Mouse (Mus musculus) naive thymus-derived CD4-positive, alpha-beta T cell, adult 2 months (primary cell): Measurements from ENCODE around the gene Spint2.

Experiments
- DNase-seq: peaks from one replicate; pipeline ENCODE4 v3.0.0-alpha.2; 2011; ENCODE audit warnings: low read depth

The Spint2 gene

DNA sequence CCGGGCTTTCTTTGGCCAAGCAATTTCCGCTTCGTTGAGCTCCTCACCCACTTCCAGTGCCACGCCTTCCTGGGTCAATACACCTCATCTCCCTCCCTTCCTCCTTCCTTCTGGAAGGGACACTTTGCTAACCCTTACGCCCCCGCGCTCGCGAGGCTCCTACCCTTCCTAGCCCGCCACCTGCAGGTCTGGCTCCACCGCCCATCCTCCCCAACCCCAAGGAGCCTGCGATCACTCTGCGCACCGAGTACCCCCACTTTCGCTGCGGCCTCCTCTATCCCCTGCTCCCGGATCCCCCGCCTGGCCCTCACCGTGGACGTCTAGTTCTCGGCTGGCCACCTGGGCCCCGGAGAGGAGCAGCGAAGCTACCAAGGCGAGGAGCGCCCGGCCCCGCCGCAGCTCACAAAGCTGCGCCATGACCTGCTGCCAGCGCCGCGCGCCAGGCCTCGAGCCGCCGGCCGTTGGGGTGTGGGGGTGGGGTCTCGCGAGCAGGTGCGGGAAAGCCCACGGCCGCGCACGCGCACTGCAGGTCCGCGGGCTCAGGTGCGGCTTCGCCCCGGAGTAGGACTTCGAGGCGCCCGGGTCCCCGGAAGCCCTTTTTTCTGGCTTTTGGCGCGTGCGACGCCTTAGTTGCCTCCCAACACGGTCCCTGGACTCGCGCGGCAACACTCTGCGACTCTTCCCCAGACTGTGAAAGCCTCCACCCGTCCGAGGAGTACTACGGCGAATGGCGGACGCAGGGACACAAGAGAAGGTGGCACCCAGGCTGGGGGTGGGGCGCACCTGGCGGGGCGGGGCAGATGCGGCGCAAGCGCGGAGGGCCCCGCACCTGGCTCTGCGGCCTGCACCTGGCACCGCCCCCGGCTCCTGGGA is at the start of gene Spint2:
TSS of gene Spint2 (minus strand) at position 712 of the 873 bp plus-strand sequence.
- DNase-seq, result peak; percentile 78

DNA sequence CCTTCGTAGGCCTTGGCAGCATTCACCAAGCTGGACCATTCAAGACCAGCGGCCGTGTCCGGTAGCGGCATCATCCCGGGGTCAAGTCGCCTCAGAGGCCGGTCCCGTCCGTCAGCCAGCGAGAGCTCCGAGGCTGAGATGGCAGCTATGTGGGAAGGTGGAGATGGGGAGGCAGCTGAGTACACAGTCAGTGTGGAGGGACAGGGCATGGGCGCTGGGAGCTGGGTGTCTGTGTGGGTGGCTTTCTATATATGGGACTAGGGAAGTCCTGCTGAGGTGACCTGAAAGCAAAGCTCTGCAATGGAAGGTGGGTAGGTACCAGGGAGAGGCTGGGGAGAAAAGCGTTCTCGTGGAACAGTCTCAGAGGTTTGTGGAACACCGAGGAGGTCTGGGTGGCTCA is 47.3 kb upstream of the Spint2 start:
- no peak for DNase-seq

DNA sequence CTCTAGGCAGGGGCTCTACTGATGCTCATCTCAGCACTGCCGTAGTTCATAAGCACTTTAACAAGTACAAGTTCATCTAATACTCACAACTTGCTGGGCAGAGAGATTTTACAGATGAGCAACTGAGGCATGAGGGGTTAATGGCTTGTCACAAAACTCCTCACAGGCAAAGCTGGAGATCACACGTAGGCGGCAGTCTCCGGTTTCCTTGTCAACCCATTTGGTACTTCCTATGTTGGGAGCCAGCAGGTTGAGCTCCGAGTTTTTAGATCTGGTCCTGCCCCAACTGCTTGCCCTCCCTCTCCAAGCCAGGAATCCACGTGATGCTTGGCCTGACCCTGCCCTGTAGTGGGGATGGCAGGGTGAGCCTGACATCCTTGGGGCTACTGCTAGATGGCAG is 45.4 kb upstream of the Spint2 start:
- DNase-seq, result no peak

GRCm38 (mm10) chr7:29319337-29320307 is 37.9 kb upstream of the Spint2 start:
- DNase-seq, result no peak

DNA sequence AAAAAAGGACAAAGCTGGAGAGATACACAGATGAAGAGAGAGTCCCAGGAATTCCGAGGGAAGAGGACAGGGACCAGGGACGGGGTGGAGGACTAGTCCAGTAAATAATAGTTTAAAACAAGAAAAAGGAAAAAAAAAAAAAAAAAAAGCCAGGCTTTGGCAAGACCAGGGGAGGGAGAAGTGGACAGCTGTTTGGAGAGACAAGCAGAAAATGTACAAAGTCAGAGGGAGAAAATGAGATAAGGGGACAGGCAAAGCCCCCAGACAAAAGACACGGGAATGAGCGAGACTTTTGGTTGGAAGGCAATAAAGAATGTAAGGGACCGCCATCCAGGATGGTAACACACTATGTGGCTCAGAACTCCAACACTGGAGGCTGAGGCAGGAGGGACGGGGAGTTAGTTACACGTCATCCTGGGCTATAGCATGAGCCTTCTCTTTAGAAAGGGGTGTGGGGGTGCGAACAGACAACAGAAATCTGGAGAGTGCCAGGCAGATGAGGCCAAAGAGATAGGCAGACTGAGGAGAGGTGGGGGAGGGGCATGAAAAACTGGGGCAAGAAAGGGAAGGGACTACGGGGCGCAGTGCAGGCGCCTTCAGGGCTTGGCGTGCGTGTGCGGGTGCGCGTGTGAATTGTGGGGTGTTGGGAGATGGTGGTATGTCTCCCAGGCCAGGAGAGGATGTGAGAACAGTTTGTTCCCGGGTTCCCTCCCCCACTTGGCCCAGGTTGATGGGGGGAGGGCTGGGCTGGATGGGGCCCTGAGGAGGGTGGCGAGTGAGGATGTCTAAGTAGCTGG is 36.6 kb upstream of the Spint2 start:
- no peak for DNase-seq

DNA sequence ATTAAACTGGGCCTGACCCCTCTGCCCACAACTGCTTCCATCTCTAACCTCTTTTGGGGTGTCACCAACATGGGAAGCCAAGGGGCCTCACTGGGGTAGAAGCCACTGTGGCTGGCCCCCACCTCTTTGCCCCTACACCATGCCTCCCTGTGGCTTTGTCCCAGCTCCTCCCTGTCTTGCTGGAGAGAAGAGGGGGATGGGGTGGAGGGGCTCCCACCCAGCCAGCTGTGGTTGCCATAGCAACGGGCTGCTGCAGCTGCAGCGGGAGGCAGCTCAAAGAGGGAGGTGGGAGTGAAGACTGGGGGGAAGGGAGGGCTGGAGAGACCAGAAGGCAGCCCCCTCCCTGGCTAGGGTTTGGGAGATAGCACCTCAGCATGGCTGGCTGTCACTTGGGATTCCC is 35.8 kb upstream of the Spint2 start:
- DNase-seq, result no peak

GRCm38 (mm10) chr7:29316976-29317375 is 35.3 kb upstream of the Spint2 start:
- no peak for DNase-seq

DNA sequence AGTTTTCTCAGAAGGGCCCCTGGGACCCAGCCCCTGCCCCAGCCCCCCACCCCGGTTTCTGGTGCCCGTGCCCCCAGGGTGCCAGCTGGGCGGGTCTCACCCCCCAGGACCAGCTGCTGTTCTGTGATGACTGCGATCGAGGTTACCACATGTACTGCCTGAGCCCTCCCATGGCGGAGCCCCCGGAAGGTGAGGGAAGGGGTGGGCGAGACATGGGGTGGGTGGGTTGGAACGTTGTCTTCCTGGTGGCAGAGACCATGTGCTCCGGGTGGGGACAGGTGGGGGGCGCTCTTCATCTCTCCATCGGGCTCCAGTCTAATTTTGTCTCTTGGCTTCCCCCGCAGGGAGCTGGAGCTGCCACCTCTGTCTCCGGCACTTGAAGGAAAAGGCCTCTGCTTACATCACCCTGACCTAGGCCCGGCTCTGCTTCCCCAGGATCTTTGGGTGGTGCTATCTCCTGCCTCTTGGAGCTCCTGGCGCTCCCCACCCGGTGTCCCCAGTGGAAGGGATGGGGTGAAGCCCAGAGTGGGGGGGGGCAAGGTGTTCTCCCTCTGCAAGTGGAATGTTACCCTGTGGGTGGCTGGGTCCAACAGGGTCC is 34.5 kb upstream of the Spint2 start:
- no peak for DNase-seq

GRCm38 (mm10) chr7:29314844-29315628 is 33.3 kb upstream of the Spint2 start:
- no peak for DNase-seq

DNA sequence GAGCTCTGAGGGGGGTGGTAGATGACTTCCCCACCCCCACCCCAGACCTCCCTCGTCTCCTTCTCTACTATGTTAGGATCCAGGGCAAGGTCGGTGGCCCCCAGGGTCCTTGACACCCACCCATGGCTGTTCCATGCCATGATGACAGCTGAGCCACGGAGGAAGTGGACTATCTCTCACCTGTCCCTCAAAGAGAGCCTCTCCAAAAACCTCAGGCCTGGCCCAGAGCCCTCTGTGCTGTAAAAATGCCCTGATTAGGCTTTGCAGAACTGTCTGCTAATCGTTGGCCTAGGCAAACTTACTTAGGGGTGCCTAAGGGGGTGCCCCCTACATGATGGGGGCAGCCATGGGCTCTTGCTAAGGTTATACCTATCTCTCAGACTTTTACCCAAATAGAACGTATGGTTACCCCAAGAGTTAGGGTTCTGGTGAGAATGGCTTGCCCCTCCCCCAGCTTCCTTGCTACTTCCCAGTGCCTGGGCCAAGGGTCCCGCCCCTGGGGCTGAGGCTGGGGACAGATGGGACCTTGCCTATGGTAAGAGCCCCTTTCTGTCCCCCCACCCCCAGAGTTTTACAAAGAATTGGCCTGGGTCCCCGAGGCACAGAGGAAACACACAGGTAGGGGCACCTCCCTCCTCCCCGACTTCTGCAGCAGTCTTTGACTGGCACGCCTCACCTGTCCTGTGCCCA is 32.0 kb upstream of the Spint2 start:
- no peak for DNase-seq

GRCm38 (mm10) chr7:29313051-29313450 is 31.3 kb upstream of the Spint2 start:
- DNase-seq, result no peak

- DNase-seq, result no peak
Measured at GRCm38 (mm10) chr7:29309749-29310148, 28.0 kb upstream of the Spint2 start.

DNA sequence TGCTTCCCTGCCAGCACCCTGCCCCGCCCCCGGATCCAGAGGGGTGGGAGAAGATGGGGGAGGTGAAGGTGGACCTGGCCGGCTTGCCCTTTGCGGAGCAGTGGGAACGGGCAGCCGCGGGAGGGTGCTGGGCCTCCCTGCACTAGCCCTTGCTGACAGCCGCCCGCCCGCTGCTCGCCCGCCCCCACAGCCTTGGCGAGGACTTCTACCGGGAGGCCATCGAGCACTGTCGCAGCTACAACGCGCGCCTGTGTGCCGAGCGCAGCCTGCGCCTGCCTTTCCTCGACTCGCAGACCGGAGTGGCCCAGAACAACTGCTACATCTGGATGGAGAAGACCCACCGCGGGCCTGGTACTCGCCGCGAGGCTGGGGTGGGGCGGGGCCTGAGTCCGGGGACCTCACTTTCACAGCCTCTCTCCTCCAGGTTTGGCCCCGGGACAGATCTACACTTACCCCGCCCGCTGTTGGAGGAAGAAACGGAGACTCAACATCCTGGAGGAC is 27.6 kb upstream of the Spint2 start:
- no peak for DNase-seq

- DNase-seq, result peak; percentile 67
Measured at GRCm38 (mm10) chr7:29307350-29308104, 25.8 kb upstream of the Spint2 start.

GRCm38 (mm10) chr7:29306619-29307018 is 24.9 kb upstream of the Spint2 start:
- DNase-seq, result peak; percentile 74

- no peak for DNase-seq
Measured at GRCm38 (mm10) chr7:29306108-29306507, 24.4 kb upstream of the Spint2 start.

GRCm38 (mm10) chr7:29305263-29305988 is 23.7 kb upstream of the Spint2 start:
- no peak for DNase-seq

GRCm38 (mm10) chr7:29304463-29305262 is 23.0 kb upstream of the Spint2 start:
- no peak for DNase-seq
